Mouse (Mus musculus) MEL-GATA-1-ER (cell line): ENCODE measurements around the gene Cdc20b.

Experiments used
- DNase-seq: peaks from one replicate; pipeline ENCODE4 v3.0.0-alpha.2; 2012; ENCODE audit warnings: low read depth; ENCODE audit errors: extremely low read depth

The Cdc20b gene

GRCm38 (mm10) chr13:113023274-113024143, 11.4 kb upstream of the Cdc20b start:
- DNase-seq, result no peak

GRCm38 (mm10) chr13:113031351-113031750, 3.6 kb upstream of the Cdc20b start:
- DNase-seq, result no peak

GRCm38 (mm10) chr13:113031792-113032571, 2.9 kb upstream of the Cdc20b start:
- no peak for DNase-seq

GRCm38 (mm10) chr13:113032831-113033230, 2.1 kb upstream of the Cdc20b start:
- DNase-seq, result no peak

GRCm38 (mm10) chr13:113034271-113034886, 532 bp upstream of the Cdc20b start:
- DNase-seq, result no peak

- peak; percentile 86 for DNase-seq
Observed at GRCm38 (mm10) chr13:113035852-113036251, 941 bp downstream of the Cdc20b start.

GRCm38 (mm10) chr13:113044876-113045275, 10.0 kb downstream of the Cdc20b start:
- DNase-seq, result no peak

GRCm38 (mm10) chr13:113045458-113046110, 10.7 kb downstream of the Cdc20b start:
- no peak for DNase-seq

- no peak for DNase-seq
Observed at GRCm38 (mm10) chr13:113046211-113046883, 11.4 kb downstream of the Cdc20b start, which contains the start of gene Gpx8. TSS of gene Gpx8 (minus strand) at chr13:113046410.

GRCm38 (mm10) chr13:113047018-113047417, 12.1 kb downstream of the Cdc20b start:
- DNase-seq, result no peak

GRCm38 (mm10) chr13:113047647-113048046, 12.7 kb downstream of the Cdc20b start:
- no peak for DNase-seq

- no peak for DNase-seq
Observed at GRCm38 (mm10) chr13:113054230-113054629, 19.3 kb downstream of the Cdc20b start.

GRCm38 (mm10) chr13:113055826-113056225, 20.9 kb downstream of the Cdc20b start:
- DNase-seq, result no peak

- no peak for DNase-seq
Observed at GRCm38 (mm10) chr13:113061746-113062145, 26.8 kb downstream of the Cdc20b start.

- DNase-seq, result no peak
Observed at GRCm38 (mm10) chr13:113064542-113064941, 29.6 kb downstream of the Cdc20b start.

- no peak for DNase-seq
Observed at GRCm38 (mm10) chr13:113079021-113079420, 44.1 kb downstream of the Cdc20b start.

- no peak for DNase-seq
Observed at GRCm38 (mm10) chr13:113082101-113082500, 47.2 kb downstream of the Cdc20b start.

GRCm38 (mm10) chr13:113084732-113085131, 49.8 kb downstream of the Cdc20b start:
- DNase-seq, result peak; percentile 6

GRCm38 (mm10) chr13:113087226-113088017, 52.5 kb downstream of the Cdc20b start:
- DNase-seq, result no peak

GRCm38 (mm10) chr13:113090489-113090888, 55.6 kb downstream of the Cdc20b start:
- no peak for DNase-seq
